Mouse (Mus musculus) layer of hippocampus, adult 9-10 months (tissue): ENCODE results near the gene Uncx.
"Not testable (repeated sequence)": the region's sequence is repeated elsewhere in the genome, so short reads cannot be mapped to it uniquely, and the experiment has no call there.

Source experiments
- DNase-seq: peaks from one replicate; pipeline ENCODE4 v3.0.0; 2022; ENCODE audit warnings: low spot score

Gene Uncx

GRCm38 (mm10) chr5:139564663-139565062 is 21.4 kb downstream of the Uncx start:
- DNase-seq: no peak

DNA sequence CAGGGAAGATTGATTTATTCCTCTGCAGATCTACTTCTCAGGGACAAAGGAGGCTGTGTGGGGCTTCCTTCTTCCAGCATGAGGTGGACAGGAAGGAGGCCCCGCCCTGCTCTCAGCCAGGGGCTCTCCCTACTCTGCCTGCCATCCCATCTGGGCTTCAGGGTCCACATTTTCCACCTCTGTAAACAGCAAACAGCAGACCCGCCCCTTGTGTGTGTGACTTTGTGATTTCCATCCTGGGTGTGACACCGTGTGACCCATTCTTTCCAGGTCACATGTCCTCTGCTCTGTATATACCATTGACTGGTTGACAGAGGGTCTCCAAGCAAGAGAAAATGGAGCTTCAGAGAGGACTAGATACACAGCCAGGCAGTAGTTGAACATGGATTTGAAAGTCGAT is 22.2 kb downstream of the Uncx start:
- no peak for DNase-seq

GRCm38 (mm10) chr5:139566640-139567399 is 23.5 kb downstream of the Uncx start:
- no peak for DNase-seq

GRCm38 (mm10) chr5:139568079-139568478 is 24.8 kb downstream of the Uncx start:
- DNase-seq: no peak

- no peak for DNase-seq
These were observed 29.2 kb downstream of the Uncx start for GRCm38 (mm10) chr5:139572526-139572925.

DNA sequence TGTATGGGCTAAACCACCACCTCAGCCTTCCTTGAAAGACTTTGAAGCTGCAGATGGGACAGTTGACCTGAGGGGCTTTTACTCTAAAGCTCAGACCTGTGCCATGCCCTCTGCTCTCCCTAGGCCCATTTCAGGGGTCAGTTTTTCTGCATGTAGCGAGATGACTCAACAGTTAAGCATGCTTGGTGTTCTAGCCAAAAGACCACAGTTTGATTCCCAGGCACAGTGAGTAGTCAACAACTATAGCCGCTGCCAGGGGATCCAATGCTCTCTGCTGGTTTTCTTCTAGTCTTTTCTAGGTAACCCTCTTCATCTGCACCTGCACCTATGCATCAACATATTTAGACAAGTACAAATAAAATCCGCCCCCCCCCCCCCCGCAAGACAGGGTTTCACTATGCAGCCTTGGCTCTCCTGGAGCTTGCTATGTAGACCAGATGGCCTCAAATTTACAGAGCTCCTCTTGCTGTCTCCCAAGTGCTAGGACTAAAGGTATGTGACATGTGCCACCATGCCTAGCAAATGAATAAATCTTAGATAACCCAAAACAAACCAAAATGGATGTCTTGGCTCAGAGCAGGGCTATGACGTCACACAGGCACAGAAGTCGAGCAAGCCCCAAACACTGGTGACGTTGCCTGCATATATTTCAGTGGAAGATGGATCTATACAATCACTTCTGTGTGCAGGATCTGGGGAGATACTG is 30.5 kb downstream of the Uncx start:
- DNase-seq: no peak

- DNase-seq: no peak
These were observed 31.8 kb downstream of the Uncx start for GRCm38 (mm10) chr5:139575054-139575453.

DNA sequence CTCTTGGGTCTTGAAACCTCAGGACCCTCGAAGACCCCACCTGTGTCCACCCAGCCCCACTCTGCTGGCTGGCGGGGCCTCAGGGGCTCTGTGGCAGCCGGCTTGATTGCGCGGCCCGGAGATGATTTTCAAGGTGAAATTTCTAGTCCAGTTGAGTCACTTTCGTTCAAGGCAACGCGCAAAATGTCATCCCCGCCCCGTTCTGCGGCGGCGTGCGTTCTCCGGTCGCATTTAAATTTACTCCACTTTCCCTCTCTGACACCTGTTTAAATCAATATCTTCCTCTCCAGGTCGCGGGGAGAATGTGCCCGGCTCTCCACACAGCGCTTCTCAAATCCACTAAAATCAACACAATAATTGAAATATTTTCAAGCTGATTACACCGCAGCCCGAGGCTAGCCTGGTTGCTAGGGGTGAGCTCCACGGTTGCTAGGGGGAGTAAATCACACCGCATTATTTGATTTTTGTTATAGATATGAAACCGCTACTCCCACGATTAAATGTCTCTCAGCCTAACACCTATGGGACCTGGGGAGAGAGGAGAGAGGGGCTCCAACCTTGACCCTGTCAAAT is 37.0 kb downstream of the Uncx start:
- no peak for DNase-seq

GRCm38 (mm10) chr5:139581308-139581868 is 38.1 kb downstream of the Uncx start:
- no peak for DNase-seq

- no peak for DNase-seq
These were observed 41.9 kb downstream of the Uncx start for GRCm38 (mm10) chr5:139584971-139585747.

DNA sequence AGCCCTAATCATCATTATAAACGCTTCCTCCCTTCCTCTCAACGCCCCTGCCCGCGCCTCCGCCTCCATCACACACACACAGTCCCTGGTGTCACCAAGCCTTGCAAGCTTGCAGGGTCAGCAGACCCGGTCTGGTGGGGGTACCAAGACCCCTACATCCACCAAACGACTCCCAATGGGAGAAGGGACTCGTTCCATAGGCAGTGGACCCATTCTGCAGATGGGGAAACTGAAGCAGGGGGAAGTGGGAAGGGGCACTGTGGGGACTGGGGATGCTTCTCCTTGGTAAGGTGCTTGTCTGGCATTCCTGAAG is 42.4 kb downstream of the Uncx start:
- DNase-seq: no peak

- DNase-seq: not testable (repeated sequence)
These were observed 44.2 kb downstream of the Uncx start for GRCm38 (mm10) chr5:139587459-139587858.

DNA sequence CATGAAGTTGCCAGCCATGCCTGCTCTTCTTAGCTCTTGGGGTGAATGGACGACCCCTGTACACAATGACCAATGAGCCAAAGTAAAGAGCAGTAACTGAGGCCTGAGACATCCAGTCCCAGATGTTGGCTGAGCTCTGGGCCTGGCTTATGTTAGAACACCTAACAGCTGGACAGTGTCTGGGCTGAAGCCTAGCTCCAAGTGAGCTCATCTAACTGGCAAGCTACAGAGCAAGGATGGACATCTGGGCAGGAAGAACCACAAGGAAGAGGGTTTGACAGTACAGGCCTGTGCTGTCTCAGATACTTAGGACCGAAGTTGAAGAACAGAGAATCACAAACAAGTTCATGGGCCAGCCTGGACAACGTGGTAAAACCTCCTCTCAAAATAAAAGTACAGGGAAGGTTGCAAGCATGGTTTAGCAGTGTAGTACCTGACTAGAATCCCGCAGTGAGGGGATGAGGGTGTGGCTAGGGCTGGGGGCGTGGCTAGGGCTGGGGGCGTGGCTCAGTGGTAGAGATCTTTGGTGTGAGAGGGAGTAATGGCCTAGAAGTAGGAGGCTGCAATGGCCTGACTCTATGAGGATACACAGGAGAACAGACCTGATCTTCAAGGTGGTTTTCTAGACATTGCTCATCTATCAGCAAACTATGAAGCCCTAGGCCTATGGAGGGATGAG is 47.5 kb downstream of the Uncx start:
- DNase-seq: not testable (repeated sequence)

DNA sequence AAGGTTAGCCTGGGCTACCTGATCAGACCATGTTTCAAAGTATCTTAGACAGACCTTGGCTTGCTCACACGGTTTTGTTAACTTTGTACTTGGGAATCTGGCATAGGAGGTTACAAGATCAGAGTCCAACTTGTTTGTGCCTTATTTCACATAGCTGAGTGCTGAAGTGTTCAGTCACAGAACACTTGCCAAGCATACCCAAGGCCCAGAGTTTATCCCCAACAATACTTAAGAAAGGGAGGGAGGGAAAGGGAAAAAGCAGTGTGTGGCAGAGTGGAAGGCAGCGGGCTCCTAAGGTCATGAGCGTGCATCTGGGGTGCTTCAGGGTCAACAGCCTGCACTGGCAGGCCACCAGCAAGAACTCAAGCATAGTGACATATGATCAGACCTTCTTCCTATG is 48.7 kb downstream of the Uncx start:
- no peak for DNase-seq

DNA sequence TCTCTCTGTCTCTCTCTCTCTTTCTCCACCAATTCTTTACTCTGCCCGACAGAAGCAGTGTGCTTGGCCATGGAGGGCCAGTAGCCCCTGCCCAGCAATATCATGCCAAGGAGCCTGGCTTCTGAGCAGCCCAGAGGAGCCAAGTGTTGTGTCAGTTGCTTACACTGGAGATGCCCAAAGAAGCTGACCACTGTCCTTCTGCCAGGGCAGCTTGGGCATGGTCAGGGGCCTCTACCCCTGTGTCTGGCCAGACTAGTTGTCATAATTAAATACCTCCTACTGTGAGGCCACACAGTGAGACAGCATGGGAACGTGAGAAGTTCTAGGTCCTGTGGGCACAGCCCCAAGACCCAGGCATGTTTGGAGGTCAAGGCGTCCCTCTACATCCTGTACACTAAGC is 49.6 kb downstream of the Uncx start:
- DNase-seq: no peak

- no peak for DNase-seq
These were observed 50.5 kb downstream of the Uncx start for GRCm38 (mm10) chr5:139593746-139594145.

DNA sequence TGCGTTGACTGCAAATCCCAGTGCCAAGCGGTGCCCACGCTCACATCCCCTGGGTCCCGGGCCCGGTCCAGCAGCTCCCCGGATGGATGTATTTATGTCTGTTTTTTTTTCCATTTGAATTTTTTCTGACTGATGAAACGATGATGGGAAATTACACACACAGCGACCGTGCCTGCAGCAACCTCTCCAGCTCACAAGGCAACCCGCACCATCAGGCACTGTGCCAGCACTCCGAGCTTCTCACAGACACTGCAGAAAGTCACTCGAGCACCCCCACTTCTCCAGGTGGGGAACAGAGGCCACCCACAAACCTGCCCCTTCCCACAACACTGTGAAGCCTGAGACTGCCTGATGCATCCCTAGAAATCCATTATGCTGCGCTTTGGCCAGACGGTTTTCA is 51.7 kb downstream of the Uncx start:
- DNase-seq: no peak
